Mouse (Mus musculus): Measurements from ENCODE around the gene Hes3.

Gene Hes3

DNA sequence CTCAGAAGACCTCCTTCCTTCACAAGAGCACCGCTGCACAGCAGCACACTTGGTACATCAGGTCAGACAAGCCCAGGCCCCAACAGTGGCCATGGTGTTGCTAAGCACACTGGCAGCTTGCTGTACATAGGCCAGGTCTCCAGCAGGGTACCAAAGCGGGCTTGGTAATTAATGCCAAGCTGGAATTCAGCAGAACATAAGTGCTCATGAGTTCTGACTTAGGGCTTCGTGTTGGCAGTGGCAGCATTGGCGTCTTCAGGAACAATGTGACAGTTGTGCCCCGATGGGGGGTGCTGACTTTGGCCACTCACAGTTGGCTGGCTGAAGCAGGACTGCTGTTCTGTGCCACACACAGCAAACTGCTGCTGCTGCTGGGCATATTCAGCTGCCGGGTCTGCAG, 13.2 kb upstream of the Hes3 start:
- no peak for DNase-seq (ENCODE audit: low spot score)

DNA sequence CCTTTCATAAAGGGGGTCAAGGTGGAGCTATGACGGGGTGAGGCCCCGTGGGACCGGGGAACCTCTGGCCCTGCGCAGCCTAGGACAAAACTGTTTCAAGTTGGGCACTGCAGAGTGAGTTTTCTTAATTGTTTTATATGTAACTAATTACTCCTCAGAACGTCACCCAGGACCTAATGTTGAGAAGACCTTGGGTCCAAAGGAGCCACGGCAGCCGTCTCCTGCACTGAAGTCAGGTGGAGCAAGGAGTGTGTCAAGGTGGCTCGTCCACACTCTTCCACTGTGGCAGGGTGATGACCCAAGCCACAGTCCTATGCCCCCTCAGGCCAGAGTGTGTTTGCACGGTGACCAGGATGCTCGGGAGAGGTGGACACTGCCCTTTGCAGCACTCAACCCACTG, 11.7 kb upstream of the Hes3 start:
- no peak for DNase-seq (ENCODE audit: low spot score)

DNA sequence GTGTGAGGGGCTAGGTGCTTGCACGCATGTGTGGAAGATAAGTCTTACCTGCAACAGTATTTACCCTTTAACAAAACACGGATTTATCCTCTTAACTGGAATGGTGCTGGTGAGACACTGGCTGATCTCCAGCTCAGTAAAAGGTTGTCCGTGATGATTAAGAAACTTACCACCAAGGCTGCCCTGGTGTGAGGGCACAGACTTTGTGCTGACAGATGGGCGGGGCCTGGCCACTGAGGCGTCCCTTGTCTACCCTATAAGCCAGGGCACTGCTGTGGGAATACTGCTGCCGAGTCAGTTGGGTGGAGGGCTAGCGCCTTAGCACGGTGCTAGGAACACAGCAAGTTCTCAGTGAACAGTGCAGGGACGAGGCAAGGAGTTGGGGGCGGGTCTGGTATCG, 10.6 kb upstream of the Hes3 start:
- DNase-seq (ENCODE audit: low spot score), result peak; percentile 53

DNA sequence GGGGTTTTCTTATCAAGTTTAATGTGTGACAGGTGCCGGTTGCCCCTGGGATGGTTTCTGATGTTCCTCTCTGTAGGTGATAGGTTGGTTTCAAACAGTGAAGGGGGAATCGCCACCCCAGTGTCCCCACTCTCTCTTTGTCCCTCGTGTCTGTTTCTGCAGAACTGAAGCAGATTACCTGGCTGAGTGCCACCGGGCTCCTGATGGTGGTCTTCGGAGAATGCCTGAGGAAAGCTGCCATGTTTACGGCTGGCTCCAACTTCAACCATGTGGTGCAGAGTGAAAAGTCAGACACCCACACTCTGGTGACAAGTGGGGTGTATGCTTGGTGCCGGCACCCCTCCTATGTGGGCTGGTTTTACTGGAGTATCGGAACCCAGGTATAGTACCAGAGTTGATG, 8.9 kb upstream of the Hes3 start:
- no peak for DNase-seq (ENCODE audit: low spot score)

DNA sequence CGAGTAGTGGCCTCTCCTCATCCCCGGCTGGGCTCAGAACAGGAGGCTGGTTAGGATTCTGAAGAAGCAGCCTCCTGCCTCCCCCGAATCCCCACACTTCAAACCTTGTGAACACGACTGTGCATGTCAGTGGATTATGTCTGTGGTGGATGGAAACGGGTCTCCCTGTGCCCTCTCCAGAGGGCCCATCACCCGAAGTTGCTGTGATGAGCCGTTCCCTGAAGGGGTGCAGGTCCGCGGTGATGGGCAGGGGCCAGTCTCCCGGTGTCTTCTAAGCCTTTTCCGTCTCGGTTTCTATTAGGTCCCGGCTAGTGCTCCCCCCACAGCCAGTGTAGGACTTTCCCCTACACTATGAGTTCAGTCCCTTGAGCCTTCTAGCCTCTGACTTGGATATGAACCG, 7.4 kb upstream of the Hes3 start:
- DNase-seq (ENCODE audit: low spot score), result no peak

DNA sequence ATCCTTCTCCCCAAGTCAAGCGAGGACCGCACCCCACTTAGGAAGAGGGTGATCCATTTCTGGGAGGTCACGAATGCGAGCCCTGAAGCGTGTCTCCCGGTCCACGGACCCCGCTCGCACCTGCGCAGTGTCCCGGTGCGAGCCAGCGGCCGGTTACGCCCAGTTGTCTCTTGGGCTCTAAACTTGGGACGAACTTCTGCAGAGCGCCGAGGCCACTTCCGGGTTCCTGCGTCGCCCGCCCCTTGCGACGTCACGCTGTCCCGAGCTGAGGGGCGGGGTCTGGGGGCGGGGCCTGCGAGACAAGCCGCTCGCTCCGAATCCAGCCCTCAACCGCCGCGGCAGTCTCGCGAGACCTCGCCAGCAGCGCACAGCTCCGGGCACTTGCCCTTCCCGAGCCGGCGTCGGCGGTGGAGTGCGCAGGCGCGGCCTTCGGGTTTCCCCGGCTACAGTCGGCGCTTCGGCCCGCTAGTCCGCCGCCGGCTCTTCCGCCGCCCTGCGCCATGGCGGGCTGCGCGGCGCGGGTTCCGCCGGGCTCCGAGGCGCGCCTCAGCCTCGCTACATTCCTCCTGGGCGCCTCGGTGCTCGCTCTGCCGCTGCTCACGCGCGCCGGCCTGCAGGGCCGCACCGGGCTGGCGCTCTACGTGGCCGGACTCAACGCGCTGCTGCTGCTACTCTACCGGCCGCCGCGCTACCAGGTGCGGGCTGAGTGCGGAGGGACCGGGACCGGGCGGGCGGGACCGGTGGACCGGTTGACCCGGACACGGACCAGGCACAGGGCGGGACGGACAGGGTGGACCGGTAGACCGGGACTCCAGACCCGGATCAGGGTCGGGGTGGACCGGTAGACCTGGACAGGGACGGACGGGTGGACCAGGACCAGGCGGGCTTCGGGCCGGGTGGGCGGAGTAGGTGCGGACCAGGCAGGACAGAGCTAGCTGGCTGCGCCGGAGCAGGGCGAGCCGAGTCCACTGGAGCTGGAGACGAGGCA, 5.7 kb upstream of the Hes3 start, which contains the start of gene Icmt:
Gene Icmt, plus strand, starts transcription at position 354 of the 988 bp plus-strand sequence.
- DNase-seq (ENCODE audit: low spot score), result peak; percentile 99

DNA sequence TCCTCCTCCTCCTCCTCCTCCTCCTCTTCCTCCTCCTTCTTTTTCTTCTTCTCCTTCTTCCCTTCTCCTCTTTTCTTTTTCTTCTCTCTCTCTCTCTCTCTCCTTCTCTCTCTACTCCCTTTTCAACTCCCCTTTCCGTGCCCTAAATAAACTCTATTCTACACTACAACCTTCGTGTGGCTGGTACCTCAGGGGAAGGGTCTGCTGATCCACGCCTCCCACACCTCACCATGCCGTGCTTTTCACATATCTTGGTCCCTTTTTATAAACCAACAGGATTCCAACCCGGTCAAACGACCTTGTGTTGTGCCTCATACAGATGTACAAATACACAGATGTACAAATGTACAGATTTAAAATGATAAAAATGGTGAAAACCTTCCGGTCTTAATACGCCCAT, 4.9 kb upstream of the Hes3 start:
- DNase-seq (ENCODE audit: low spot score), result no peak

DNA sequence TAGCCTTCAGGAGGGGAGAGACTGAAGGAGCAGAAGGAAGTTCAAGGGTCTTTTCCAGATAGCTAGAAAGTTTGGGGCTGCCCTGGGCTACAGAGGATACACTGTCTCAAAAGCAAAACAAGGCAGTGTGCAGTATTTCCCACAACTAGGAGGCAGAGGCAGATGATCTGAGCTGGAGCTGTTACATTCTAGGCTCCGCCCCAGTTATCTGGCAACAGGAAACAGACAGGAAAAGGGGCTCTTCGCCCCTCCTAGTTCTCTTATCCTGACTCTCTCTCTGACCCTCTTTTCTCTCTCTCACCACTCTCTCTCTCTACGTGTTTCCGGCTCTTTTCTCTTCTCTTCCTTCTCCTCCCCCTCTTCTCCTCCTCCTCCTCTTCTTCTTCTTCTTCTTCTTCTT, 4.5 kb upstream of the Hes3 start:
- peak; percentile 68 for DNase-seq (ENCODE audit: low spot score)

DNA sequence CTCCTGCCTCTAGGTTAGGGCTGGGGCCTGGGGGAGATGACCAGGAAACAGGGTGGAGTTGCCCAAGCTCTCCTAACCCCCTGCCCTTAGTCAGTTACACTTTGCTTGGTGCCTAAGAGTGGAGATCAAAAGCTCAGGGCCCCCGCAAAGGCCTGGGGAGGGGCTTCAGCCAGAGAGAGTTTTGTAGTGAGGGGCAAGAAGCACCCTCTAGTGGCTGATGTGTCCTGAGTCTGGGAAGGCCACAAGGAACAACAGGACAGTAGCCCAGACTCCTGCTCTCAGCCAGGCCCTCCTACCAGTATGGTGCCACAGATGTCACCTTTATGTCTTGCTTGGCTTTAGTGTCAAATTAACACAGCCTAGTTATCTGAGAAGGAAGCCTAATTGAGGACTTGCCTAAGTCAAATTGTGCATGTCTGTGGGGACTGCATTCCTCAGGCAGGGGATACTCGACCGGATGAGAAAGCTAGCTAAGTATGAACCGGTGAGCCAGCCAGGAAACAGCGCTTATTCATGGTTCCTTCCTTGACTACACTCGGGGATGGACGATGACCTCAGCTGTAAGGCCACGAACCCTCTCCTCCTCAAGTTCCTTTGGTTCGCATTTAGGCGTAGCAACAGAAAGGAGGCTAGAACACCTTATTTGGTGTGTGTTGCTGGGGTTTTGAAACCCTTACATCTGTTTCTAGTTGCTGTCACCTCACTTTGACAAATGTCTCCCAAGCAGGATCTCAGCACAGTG, 2.9 kb upstream of the Hes3 start:
- no peak for DNase-seq (ENCODE audit: low spot score)

DNA sequence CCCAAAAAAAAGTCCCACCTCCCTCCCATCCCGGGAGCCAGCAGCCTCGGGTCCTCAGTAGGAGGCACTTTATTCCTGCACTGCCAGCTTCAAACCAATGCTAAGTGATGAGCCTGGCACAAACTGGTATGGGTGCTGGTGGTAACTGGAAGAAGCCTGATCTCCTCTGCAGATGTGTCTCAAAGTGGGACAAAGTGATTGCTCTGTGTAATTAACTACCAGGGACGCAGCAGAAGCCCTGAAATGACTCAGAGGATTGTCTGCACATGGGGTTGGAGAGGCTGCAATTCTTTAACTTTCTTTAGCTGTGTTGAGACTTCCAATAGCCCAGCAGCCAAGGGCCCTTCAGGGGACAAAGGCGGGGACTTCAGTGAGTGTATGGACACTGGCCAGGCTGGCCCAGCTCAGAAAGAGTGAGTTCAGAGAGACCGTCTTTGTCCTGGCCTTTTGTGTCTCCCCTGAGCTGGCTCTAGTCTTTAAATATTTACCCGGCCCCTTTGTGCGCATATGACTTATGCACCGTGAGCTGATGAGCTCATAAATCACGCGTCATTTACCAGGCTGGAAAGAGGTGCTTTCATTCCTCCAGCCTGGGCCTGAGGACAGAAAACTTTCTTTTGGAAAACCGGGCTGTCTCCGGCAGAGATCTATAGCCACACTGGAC, 772 bp upstream of the Hes3 start:
- DNase-seq (ENCODE audit: low spot score), result peak; percentile 62

DNA sequence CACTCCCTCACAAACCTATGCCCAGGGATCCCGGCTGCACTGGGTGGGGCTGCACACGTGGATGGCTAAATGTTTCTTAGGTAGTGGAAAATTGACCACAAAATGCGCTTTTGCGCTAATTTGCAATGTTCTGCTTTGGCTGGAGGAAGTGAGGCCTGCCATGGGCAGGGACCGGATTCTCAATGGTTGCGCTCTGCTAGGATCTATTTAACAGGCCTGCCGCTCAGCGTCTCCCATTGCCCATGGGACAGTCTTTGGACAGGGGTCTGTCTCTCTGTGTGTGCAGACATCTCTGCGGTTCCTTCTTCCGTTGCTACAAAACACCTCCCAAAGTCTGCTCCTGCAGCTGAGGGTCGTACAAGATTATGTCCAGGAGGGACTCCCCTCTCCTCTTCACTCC, 471 bp downstream of the Hes3 start:
- no peak for DNase-seq (ENCODE audit: low spot score)

DNA sequence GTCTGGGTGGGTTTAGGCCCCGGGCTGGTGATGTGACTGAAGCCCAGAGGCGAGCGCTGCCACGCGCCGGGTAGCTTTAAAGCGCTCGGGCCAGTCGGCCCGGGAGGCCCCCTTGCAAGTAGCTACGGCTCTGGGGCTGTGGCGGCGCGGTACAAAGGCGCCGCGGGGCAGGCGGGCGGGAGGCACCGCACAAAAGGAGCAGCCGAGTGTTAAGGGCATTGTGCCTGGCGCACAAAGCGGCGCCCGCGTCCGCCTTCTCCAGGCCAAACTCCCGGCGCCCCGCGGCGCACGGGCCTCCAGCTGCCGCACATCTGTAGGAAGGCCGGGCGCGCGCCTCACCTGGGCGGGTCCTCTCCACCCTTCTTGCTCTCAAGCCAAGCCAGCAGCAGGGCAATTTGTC, 1.1 kb downstream of the Hes3 start:
- DNase-seq (ENCODE audit: low spot score), result peak; percentile 55

DNA sequence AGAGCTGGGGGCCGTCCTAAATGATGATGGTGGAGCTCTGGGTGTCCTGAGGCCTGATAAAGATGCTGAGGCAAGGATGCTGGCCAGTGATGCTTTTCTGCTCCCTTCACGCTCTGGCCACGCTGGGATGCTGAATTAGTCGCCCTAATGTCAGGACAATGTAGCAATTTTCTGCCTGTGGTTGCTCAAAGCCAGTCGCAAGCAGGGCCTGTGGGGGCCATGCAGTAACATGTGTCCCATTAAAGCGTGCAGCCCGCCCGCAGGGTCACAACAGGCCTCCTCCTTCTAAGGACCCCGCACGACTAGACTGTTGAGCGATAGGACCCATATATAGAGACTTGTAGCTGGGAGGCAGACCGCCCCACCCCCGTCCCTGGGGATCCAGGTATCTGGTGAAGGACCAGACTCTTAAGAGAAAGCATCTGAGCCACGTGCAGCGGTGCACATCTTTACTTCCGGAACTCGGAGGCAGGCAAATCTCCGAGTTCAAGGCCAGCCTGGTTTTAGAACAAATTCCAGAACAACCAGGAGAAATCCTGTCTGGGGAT, 3.0 kb downstream of the Hes3 start:
- peak; percentile 29 for DNase-seq (ENCODE audit: low spot score)

DNA sequence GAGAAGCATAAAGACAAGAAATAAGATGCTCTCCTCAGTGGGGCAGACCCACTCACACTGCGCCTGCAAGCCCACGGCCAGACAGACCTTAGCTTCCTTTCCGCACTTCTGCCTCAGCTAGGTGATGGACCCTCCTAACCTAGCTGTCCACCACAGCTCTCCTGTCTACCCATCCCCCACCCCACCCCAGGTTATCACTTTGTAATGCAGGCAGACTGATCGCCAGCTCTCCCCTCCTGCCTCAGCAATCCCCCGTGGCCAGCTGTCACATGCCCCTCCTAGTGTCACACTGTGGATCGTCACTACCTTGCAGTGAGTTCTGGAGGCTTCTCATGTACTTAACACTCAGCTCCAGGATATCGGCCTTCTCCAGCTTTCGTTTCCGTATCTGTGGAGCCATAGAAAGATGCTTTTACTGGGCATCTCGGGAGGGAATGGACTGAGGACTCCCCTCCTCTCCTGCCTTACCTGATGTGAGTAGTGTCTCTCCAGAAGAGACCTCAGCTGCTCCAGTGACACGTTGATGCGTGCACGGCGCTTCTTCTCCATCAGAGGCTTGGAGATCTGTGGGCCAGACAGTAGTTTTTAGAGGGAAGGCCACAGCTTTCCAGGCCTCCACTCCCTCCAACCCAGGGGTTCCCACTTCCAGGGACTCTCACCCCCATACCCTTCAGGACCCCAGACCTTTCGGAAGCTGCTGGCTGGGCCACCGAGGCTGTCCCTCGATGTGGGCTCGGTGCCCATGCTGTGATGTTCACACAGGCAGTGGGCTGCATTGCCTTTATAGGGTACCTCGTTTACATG, 3.9 kb downstream of the Hes3 start:
- peak; percentile 8 for DNase-seq (ENCODE audit: low spot score)

DNA sequence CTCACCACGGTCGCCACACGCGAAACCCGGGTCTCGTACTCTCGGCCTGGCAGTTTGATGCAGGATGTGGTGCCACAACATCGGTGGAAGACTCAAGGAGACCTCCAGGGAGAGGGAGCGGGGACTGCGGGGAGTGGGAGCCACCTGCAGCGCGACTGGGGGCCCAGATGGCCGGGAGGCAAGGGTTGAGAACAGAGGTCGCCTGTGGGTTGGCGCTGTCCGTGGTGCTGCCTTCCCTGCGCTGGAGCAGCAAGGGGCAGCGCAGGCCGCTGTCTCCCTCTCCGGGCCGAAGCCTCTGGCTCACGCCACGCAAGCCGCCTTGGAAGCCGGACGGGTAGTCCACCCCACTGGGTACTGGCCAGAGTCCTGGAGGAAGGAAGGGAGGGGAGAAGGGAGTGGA, 4.6 kb downstream of the Hes3 start:
- DNase-seq (ENCODE audit: low spot score), result peak; percentile 45

DNA sequence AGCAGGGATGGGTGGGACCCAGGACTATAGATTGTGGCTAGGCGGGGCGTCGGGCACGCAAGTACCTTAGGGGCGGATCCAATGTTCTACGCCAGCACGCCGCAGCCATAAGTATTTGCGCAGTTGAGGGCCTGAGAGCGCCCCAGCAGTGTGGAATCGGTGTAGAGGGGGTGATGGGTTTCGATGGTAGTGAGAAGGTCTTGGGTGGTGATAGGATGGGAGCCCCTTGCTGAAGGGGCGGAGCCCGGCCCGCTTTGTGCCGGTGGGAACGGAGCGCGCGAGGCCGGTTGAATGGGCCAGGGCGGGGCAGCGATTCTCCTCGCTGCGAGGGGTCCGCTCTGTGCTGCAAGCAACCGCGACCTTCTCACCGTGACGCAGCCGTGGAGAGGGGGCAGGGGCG, 5.3 kb downstream of the Hes3 start:
- DNase-seq (ENCODE audit: low spot score), result no peak

DNA sequence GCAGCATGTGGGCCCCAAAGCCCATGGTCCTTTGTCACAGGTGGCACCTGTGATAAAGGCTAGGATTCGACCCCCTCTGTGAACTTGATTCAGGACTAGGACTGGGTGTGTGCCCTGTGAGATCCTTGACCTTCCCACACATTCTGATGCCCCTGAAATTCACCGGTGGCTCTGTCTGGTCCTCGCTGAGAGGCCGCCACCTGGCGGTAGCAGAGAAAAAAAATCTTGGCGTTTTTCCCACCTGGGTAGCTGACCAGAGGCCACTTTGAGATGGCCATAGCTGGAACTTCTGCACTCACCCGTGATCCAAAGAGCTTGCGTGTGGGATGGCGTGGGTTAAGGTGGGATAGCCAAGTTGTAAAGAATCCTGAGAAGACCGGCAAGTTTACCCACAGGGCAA, 6.0 kb downstream of the Hes3 start:
- DNase-seq (ENCODE audit: low spot score), result peak; percentile 92

DNA sequence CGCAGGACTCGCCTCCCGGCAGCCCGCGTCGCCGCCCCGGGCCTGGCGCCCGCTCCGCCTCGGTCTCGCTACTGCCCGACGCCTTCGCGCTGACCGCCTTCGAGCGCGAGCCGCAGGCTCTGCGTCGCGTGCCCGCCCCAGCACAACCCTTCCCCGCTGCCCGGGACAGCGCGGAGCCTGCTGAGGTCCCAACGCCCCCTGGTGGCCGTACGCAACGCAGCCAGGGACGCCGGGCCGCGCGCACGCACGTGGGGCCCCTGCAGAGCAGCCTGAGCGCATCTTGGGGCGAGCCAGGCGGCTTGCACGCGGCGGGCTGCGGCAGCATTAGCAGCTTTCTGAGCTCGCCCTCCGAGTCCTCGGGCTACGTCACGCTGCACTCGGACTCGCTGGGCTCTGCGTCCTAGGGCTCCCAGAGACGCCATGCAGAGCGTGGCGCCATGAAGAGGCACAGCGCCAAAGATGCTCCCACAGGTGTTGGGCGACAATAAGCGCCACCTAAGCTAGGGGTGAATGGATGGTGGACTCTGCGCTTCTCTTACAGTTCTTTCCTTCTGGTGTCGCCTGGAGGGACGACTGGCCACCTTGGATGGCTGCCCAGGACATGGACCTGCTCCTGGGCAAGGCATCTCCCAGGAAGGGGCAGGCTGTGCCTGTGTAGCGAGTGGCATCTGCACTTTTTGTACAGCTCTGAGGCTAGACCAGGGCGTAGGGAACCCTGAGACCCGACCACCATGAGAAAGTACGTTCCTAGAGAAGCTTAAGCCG, 8.1 kb downstream of the Hes3 start:
- peak; percentile 5 for DNase-seq (ENCODE audit: low spot score)

DNA sequence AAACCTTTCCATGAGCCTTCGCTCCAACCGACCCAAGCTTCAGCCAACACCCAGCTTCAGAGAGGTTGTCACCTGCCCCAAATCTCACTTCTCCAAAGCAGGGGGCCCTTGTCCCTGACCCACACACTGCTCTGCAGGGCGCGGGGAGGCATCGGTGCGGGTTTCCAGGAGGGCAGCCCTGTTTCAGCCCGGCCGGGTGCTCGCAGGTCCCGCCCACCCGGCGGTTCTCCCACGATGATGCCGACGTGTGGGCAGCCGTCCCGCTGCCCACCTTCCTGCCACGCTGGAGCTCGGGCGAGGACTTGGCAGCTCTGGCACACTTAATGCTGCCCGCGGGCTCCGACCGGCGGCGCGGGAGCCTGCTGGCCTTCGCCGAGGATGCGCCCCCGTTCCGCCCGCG, 8.7 kb downstream of the Hes3 start:
- DNase-seq (ENCODE audit: low spot score), result no peak

DNA sequence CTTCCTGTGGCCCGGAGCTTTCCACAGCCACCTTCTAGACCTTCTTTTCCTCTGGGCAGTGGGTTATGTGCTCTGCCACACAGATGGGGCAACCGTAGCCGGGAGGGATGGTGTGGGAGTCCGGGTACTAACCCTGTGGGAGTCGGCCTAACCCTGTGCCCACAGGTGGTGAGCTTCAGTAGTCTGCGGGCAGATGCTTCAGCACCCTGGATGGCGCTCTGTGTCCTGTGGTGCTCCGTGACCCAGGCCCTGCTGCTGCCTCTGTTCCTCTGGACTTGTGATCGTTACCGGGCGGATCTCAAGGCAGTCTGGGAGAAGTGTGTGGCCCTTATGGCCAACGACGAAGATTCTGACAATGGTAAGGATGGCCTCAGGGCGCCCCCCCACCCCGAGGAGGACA, 9.9 kb downstream of the Hes3 start:
- DNase-seq (ENCODE audit: low spot score), result peak; percentile 6

DNA sequence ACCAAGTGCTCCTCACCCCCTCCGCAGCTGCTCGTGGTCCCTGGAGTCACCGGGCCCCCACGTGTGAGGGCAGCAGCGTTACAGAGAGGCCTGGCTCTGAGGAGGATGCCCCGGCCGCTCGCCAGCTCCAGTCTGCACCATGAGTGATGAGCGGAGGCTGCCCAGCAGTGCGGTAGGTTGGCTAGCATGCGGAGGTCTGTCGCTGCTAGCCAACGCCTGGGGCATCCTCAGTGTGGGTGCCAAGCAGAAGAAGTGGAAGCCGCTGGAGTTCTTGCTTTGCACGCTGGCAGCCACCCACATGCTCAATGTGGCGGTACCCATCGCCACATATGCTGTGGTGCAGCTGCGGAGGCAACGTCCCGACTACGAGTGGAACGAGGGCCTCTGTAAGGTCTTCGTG, 12.5 kb downstream of the Hes3 start:
- no peak for DNase-seq (ENCODE audit: low spot score)
